In genomic region chrX:95195363-95196103, GRCm38 (mm10) we compare ENCODE assay signal across 8 mouse cellular contexts. TPM values are rescaled to one million over a fixed set of nuclear protein-coding genes. Genes with fewer than 3 reads are reported as not detected.
DNase-seq lines count a peak whose midpoint lies in the region; ATAC-seq and TF ChIP-seq lines count a peak whose summit lies in the region.
"Had no signal": no experiment of that assay in that cellular context is flagged by ENCODE, and none has a peak within 500 bp of the region (broad histone marks: within the 10 kb centered on the region; RNA-seq: fewer than 3 reads in every experiment).

No protein-coding gene starts in this region.

- no peaks in the 10 kb centered on the region for H3K9me3 ChIP-seq in embryonic facial prominence, embryonic 15.5 days (replicated peaks)
- no peaks in the 10 kb centered on the region for H3K9me3 ChIP-seq in limb, embryonic 12.5 days
- H3K9me3 ChIP-seq in stomach, postnatal 0 days (ENCODE audit: control insufficient read depth, low read length) = no peaks in the 10 kb centered on the region
- H3K9me3 ChIP-seq: megakaryocyte, embryonic 14.5 days had no signal

- no peaks in the 10 kb centered on the region for H3K36me3 ChIP-seq in embryonic facial prominence, embryonic 15.5 days
- no peaks in the 10 kb centered on the region for H3K36me3 ChIP-seq in limb, embryonic 12.5 days
- H3K36me3 ChIP-seq in stomach, postnatal 0 days (ENCODE audit: control insufficient read depth, insufficient read depth, low read length) = no peaks in the 10 kb centered on the region

- H3K4me1 ChIP-seq in embryonic facial prominence, embryonic 15.5 days = no peaks in the 10 kb centered on the region
- no peaks in the 10 kb centered on the region for H3K4me1 ChIP-seq in limb, embryonic 12.5 days (replicated peaks)
- H3K4me1 ChIP-seq in stomach, postnatal 0 days (replicated peaks; ENCODE audit: control insufficient read depth, insufficient read depth) = no peaks in the 10 kb centered on the region

- no peak for TF ChIP-seq CTCF in stomach, postnatal 0 days (IDR thresholded peaks at IDR 0.05; ENCODE audit: low read depth)

- no peak overlapping the region for H3K9ac ChIP-seq in embryonic facial prominence, embryonic 15.5 days
- peak overlapping the region; percentile 45 for H3K9ac ChIP-seq in limb, embryonic 12.5 days (replicated peaks)
- no peak overlapping the region for H3K9ac ChIP-seq in stomach, postnatal 0 days (ENCODE audit: low read length)

- WGBS in embryonic facial prominence, embryonic 15.5 days = 30% methylated on average over 3 of the region's 3 CpGs
- 55% methylated on average over 3 of the region's 3 CpGs for WGBS in limb, embryonic 12.5 days
- WGBS in stomach, postnatal 0 days = 50% methylated on average over 3 of the region's 3 CpGs

- intact Hi-C loops in left cerebral cortex, postnatal 25 days (cut with DNase I) = no loop called here

- peak; percentile 12 for DNase-seq in right cerebral cortex, postnatal 25 days
- no peak for DNase-seq in right cerebral cortex, postnatal 14 days
- DNase-seq in stomach, postnatal 0 days (ENCODE audit: low spot score) = no peak
- DNase-seq in left cerebral cortex, postnatal 25 days (ENCODE audit: low spot score in 2 of 2) = no peak

- ATAC-seq in embryonic facial prominence, embryonic 15.5 days (ENCODE audit: insufficient number of reproducible peaks, low FRiP score, low TSS enrichment, low read depth) = no peak
- no peak for ATAC-seq in limb, embryonic 12.5 days (ENCODE audit: insufficient number of reproducible peaks, insufficient read depth, low FRiP score, low TSS enrichment, low read depth)
- no peak for ATAC-seq in stomach, postnatal 0 days (ENCODE audit: low FRiP score, low TSS enrichment)
- ATAC-seq in CD4-positive, CD25-positive, alpha-beta regulatory T cell, adult 4 months = no peak

- no peak for TF ChIP-seq EP300 in stomach, postnatal 0 days (optimal IDR thresholded peaks at IDR 0.05)

- no peaks in the 10 kb centered on the region for H3K27me3 ChIP-seq in embryonic facial prominence, embryonic 15.5 days
- peaks cover 17% of the 10 kb centered on the region for H3K27me3 ChIP-seq in limb, embryonic 12.5 days
- no peaks in the 10 kb centered on the region for H3K27me3 ChIP-seq in stomach, postnatal 0 days (ENCODE audit: control insufficient read depth, insufficient read depth, low read length)

- peak overlapping the region; percentile 51 for H3K4me2 ChIP-seq in embryonic facial prominence, embryonic 15.5 days (replicated peaks)
- peak overlapping the region; percentile 58 for H3K4me2 ChIP-seq in limb, embryonic 12.5 days
- peak overlapping the region; percentile 56 for H3K4me2 ChIP-seq in stomach, postnatal 0 days (replicated peaks; ENCODE audit: low read depth)

- no peak overlapping the region for H3K27ac ChIP-seq in embryonic facial prominence, embryonic 15.5 days (replicated peaks)
- no peak overlapping the region for H3K27ac ChIP-seq in limb, embryonic 12.5 days
- H3K27ac ChIP-seq in stomach, postnatal 0 days (replicated peaks) = no peak overlapping the region

- H3K4me3 ChIP-seq in embryonic facial prominence, embryonic 15.5 days (replicated peaks) = peak overlapping the region; percentile 45
- H3K4me3 ChIP-seq in limb, embryonic 12.5 days (replicated peaks) = peak overlapping the region; percentile 42
- H3K4me3 ChIP-seq in stomach, postnatal 0 days (ENCODE audit: low read depth, low read length) = peak overlapping the region; percentile 40

RNA-seq across cellular contexts. Expression of gene Arhgef9, which starts 1.1 kb away (rescaled TPM):
- 16.3 and 16.5 TPM in 2 replicates for polyA plus RNA-seq in embryonic facial prominence, embryonic 15.5 days (2015; fragmentation: Nextera tagmentation; extraction: Ambion mirVana)
- polyA plus RNA-seq in limb, embryonic 12.5 days (2016; fragmentation: Nextera tagmentation; extraction: Ambion mirVana) = 17.0 and 17.1 TPM in 2 replicates
- polyA plus RNA-seq in stomach, postnatal 0 days (2015; fragmentation: Nextera tagmentation; extraction: Ambion mirVana) = 5.4 and 6.2 TPM in 2 replicates
- under 1 TPM; 0.48 to 0.82 TPM for polyA plus RNA-seq in CD4-positive, CD25-positive, alpha-beta regulatory T cell, adult 4 months (2017; shearing (Covaris generic))
- 100 to 1,000 TPM; 299 to 320 TPM for total RNA-seq in left cerebral cortex, postnatal 25 days (2021)
